Mouse (Mus musculus) megakaryocyte, embryonic 14.5 days (primary cell): ENCODE measurements around the gene Ppm1m.

Experiments used
- FLI1 ChIP-seq: IDR thresholded peaks from 2 replicates; pipeline ENCODE4 v1.6.1; 2012; ENCODE audit warnings: low read length, inconsistent platforms, mixed read lengths
- GATA1 ChIP-seq: IDR thresholded peaks from 3 replicates; pipeline ENCODE4 v1.6.1; 2012; ENCODE audit warnings: mixed read lengths, low read length, inconsistent platforms, borderline replicate concordance

GRCm38 (mm10) chr9:106158037-106158491 lies 41.5 kb downstream of the Ppm1m start, which contains the start of gene Glyctk:
- TF ChIP-seq GATA1: no peak
- TF ChIP-seq FLI1: no peak
